Mouse (Mus musculus): ENCODE measurements at regions not wholly inside any gene's neighbourhood (a gene's known extent, or its start where the extent isn't known, plus 50 kb on each side); places are given as distances from the start of the nearest gene placed in this dataset.

DNA sequence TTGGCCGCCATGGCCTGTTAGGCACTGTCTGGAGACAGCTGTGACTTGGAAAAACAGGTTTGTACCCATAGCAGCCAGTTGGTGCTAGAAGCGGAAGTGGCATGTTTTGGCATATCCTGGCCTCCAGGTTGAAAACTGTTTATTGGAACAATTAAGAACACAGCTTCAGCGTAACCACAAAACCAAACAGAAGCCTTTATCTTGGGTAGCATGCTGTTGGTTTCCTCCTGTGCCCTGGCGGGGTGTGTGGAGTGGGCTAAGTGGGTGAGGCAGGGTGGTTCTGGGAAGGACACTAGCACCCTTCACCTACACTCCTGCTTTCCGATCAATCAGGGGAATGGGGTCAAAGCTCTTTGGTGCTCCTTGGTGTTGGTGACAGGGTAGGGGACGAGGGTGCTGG lies 114.4 kb upstream of the Haao start:
- WGBS: 92% methylated on average over 6 of the region's 6 CpGs
- Histone ChIP-seq H3K36me3 (no peaks in the 10 kb centered on the region), H3K9me3 (no peaks in the 10 kb centered on the region), H3K27ac (replicated peaks) (no peak overlapping the region), H3K27me3 (no peaks in the 10 kb centered on the region), H3K4me1 (peaks cover 13% of the 10 kb centered on the region), H3K4me2 (replicated peaks) (no peak overlapping the region), H3K9ac (replicated peaks) (no peak overlapping the region), H3K4me3 (no peak overlapping the region)
- ATAC-seq (replicated peaks): no peak

DNA sequence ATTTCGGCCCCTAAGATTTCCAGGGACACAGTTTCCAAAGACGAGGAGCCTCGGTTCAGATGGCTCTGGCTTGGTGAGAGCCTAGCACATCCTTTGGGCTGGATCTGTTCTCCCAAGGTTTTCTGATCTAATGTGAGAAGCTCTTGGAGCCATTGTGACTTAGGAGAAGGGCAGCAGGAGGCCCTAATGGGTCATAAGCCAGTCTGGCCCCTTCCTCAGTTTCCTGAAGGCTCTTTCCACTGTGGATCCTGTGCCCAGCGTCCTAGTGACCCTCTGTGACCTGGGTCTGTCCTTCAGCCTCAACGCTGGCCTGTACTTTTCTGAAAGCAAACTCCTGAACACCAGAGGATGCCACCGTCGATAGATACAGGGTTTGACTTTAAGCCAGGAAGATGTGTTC lies 113.1 kb upstream of the Haao start:
- no peak overlapping the region for H3K9ac ChIP-seq (replicated peaks)
- WGBS: 93% methylated on average over 7 of the region's 7 CpGs
- H3K4me3 ChIP-seq: no peak overlapping the region
- peaks cover 16% of the 10 kb centered on the region for H3K4me1 ChIP-seq
- H3K27ac ChIP-seq (replicated peaks): no peak overlapping the region
- H3K9me3 ChIP-seq: no peaks in the 10 kb centered on the region
- no peak overlapping the region for H3K4me2 ChIP-seq (replicated peaks)
- no peaks in the 10 kb centered on the region for H3K27me3 ChIP-seq
- ATAC-seq (replicated peaks): no peak
- H3K36me3 ChIP-seq: no peaks in the 10 kb centered on the region

DNA sequence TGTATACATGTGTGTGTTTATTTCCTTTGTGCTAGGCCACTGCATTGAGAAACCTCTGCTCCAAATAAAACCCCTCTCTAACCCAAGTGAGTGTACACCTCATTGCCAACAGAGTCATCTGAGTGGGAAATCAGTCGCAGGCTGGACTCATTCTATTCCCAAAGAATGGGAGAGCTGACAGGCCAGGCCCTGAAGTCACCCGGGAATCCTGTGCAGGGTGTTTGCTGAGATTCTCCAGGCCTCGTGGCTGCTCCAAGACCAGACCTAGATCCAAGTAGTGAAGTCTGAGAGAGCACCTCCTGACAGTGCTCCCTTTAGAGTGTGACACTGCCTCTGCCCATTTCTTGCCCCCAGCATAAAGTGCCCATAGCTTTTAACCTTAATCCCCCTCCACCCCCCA lies 112.4 kb upstream of the Haao start:
- Histone ChIP-seq H3K4me3 (no peak overlapping the region), H3K27ac (replicated peaks) (no peak overlapping the region), H3K36me3 (no peaks in the 10 kb centered on the region), H3K9ac (replicated peaks) (no peak overlapping the region), H3K9me3 (no peaks in the 10 kb centered on the region), H3K4me1 (peaks cover 21% of the 10 kb centered on the region), H3K27me3 (no peaks in the 10 kb centered on the region), H3K4me2 (replicated peaks) (no peak overlapping the region)
- no peak for ATAC-seq (replicated peaks)
- 72% methylated on average over 3 of the region's 3 CpGs for WGBS

DNA sequence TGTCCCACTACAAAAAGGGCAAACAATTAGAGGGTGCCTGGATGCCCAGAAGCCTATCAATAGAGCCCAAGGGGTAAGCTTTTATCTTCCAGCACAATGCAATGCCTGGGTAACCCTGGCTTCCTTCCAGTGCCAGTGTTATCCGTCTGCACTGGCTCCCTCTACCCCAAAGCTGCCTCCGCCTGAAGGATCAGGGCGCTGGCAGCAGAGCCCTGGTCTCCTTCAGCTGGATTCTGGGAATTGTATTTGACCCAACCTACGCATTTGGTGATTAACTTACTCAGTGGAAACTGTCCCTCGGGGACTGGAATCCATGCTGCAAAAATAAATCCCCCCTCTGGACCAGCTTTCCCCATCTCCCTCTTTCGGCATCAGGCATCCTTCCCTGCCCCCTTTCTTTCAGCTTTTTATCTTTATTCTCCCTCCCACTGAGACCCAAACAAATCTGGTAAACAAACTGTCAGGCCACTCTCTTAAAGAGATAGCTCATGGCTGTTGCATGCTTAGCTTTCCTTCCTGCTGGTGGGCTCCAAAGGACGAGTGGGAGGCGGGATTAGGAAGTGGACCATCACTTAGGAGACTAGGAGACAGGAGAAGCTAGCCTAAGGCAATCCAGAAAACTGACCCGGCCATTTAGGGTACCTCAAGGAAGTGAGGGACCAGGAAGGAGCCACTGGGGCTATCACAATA lies 111.5 kb upstream of the Haao start:
- Histone ChIP-seq H3K36me3 (no peaks in the 10 kb centered on the region), H3K4me3 (no peak overlapping the region), H3K27me3 (no peaks in the 10 kb centered on the region), H3K4me1 (peaks cover 27% of the 10 kb centered on the region), H3K9ac (replicated peaks) (no peak overlapping the region), H3K27ac (replicated peaks) (no peak overlapping the region), H3K9me3 (no peaks in the 10 kb centered on the region), H3K4me2 (replicated peaks) (no peak overlapping the region)
- ATAC-seq (replicated peaks): no peak
- 24% methylated on average over 9 of the region's 9 CpGs for WGBS

DNA sequence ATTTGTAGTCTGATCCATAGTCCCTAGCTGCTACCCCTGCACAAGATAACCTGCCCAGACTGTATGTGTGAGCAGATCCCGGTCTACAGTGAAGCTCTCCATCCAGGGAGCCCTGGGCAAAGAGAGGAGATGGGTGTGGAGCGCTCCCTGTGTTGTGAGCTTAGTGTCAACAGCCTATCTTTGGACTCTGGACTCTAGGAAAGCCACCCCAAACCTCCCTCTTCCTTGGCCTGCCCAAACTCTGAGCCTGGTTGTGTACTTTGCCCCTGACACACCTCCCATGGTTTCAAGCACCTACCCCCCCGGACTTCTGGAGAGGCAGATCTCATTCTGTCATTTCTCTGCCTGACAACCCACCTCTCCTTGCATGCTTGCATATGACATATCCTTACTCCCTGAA lies 110.9 kb upstream of the Haao start:
- Histone ChIP-seq H3K4me1 (peaks cover 33% of the 10 kb centered on the region), H3K27ac (replicated peaks) (no peak overlapping the region), H3K9ac (replicated peaks) (no peak overlapping the region), H3K4me2 (replicated peaks) (no peak overlapping the region), H3K27me3 (no peaks in the 10 kb centered on the region), H3K4me3 (no peak overlapping the region), H3K36me3 (no peaks in the 10 kb centered on the region), H3K9me3 (no peaks in the 10 kb centered on the region)
- no peak for ATAC-seq (replicated peaks)
- whole genome bisulfite sequencing: 78% methylated on average over 3 of the region's 3 CpGs

DNA sequence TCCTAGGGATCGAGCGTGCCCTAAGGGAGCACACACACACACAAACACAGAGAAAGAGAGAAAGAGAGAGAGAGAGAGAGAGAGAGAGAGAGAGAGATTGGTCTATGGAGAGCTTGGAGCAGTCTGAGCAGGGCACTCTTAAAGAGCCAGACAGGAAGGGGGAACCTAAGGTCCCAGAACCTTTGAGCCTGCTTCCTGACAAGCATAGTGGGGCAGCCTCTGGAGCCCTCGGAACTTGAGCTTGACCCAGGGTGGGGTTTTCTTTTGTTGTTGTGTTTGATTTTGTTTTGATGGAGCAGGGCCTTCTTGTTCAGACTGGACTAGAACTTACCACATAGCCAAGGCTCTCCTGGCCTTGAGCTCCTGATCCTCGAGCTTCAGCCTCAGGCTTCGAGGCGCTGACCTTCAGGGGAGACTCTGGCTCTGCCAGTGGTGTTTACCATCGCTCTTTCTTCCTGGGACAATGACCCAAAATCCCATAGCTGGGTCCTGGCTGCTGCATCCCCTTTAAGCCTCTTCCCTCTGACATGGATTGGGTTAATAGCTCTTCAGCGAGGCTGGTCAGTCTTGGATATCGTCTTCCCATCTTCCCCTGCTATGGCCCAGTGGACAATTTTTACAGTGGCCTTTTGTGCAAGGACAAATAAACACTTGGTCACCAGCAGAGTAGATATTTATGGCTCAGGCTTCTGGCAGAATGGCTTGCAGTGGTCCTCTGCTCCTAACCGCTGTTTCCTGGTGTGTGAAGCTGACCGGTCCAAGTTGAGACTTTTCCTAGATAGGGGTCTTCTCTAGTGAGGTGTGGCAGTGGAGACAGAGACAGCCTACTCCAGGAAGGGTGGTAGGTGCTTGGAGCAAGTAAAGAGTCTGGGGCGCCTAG lies 110.1 kb upstream of the Haao start:
- H3K9me3 ChIP-seq: no peaks in the 10 kb centered on the region
- no peak overlapping the region for H3K9ac ChIP-seq (replicated peaks)
- H3K4me1 ChIP-seq: peaks cover 36% of the 10 kb centered on the region
- H3K27ac ChIP-seq (replicated peaks): no peak overlapping the region
- no peak overlapping the region for H3K4me2 ChIP-seq (replicated peaks)
- no peak for ATAC-seq (replicated peaks)
- 64% methylated on average over 12 of the region's 12 CpGs for WGBS
- no peak overlapping the region for H3K4me3 ChIP-seq
- H3K27me3 ChIP-seq: no peaks in the 10 kb centered on the region
- no peaks in the 10 kb centered on the region for H3K36me3 ChIP-seq

DNA sequence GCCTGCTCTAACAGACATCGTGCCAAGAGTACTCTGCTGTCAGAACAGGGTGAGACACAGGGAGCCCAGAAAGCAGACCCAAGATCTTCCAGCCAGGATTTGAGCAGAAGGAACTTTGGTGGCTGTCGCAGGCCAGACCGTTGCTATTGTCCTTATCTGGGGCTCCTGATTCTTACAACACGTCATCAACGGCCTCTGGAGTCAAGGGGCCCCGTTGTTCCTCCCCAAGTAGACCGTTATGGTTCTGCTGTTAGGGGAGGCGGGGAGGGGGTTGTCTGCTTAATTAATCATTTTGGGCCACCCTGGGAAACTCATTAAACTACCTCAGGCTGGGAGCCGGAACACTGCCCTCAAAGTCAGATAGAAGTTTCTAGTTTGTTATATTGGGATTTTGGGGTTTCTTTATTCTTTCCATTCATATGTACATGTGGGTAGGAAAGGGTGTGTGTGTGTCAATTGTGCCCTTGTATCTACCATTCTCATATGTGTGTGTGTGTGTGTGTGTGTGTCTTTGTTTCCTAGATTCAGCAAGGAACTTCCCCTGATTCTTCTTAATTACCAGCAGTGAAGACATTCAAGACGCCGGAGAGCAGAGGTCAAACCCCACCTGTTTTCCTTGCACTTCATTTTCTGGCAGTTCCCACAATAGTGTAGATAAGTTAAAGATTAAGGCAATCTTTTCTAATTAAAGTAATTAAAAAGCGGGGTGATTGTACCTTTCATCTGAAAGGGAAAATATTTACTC lies 109.2 kb upstream of the Haao start:
- Histone ChIP-seq H3K36me3 (no peaks in the 10 kb centered on the region), H3K27me3 (no peaks in the 10 kb centered on the region), H3K4me3 (no peak overlapping the region), H3K4me1 (peaks cover 36% of the 10 kb centered on the region), H3K9ac (replicated peaks) (no peak overlapping the region), H3K9me3 (no peaks in the 10 kb centered on the region), H3K27ac (replicated peaks) (no peak overlapping the region), H3K4me2 (replicated peaks) (no peak overlapping the region)
- ATAC-seq (replicated peaks): no peak
- WGBS: 27% methylated on average over 12 of the region's 12 CpGs

DNA sequence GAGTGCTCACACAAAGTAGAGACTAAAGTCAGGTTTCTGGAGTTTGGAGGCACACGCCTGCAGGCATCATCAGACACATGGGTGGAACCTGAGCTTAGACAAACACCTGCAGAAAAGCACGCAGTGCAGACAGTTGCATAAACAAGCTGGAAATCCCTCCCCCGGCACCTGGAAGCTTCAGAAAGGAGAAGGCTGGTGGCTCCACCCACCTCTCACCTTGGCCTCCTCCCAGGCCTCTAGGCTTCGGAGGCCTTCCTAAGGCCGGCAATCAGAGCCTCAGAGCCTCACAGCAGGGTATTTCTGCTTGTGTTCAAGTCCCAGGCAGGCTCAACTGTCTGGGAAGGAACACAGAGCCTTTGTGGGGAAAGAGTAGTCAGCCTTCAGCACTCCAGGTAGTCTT lies 108.2 kb upstream of the Haao start:
- Histone ChIP-seq H3K27ac (replicated peaks) (no peak overlapping the region), H3K4me1 (peaks cover 36% of the 10 kb centered on the region), H3K9ac (replicated peaks) (no peak overlapping the region), H3K9me3 (no peaks in the 10 kb centered on the region), H3K36me3 (no peaks in the 10 kb centered on the region), H3K4me3 (no peak overlapping the region), H3K4me2 (replicated peaks) (no peak overlapping the region), H3K27me3 (no peaks in the 10 kb centered on the region)
- ATAC-seq (replicated peaks): no peak
- 59% methylated on average over 5 of the region's 5 CpGs for WGBS

DNA sequence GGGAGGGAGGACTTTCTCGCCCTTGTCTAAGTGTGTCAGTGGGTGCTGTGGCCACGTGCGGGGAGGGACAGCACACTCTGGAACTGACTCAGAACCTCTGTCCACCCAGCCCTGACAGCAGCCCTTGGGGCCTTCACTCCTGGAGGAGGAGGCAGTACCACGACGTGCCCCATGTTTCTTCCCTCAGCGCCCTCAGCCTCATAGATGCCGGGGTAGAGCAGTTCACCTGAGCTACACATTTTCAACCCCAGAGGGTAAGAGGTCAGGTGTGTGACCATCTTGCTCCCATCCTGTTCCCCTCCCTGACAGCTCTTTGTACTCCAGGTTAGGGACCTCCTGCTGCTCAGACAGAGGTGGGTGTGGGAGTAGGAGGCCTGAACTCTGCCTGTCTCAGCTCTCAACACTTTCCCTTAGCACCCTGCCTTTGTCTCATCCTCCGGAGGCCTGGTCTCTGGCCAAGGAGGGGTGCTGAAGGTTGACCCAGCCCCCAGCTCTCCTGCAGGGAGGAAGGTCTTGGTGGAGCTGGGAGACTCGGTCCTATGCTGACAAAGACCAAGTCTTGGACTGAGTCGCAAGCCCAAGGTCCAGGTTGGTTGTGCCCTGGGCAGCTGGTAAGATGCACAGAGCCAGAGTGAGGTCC lies 107.4 kb upstream of the Haao start:
- H3K36me3 ChIP-seq: no peaks in the 10 kb centered on the region
- WGBS: 69% methylated on average over 10 of the region's 10 CpGs
- H3K27me3 ChIP-seq: no peaks in the 10 kb centered on the region
- no peaks in the 10 kb centered on the region for H3K9me3 ChIP-seq
- no peak for ATAC-seq (replicated peaks)
- H3K9ac ChIP-seq (replicated peaks): no peak overlapping the region
- no peak overlapping the region for H3K4me2 ChIP-seq (replicated peaks)
- H3K4me3 ChIP-seq: no peak overlapping the region
- H3K4me1 ChIP-seq: peaks cover 36% of the 10 kb centered on the region
- peak overlapping the region; percentile 71; the same call in 1 of the 2 replicates for H3K27ac ChIP-seq (replicated peaks)

DNA sequence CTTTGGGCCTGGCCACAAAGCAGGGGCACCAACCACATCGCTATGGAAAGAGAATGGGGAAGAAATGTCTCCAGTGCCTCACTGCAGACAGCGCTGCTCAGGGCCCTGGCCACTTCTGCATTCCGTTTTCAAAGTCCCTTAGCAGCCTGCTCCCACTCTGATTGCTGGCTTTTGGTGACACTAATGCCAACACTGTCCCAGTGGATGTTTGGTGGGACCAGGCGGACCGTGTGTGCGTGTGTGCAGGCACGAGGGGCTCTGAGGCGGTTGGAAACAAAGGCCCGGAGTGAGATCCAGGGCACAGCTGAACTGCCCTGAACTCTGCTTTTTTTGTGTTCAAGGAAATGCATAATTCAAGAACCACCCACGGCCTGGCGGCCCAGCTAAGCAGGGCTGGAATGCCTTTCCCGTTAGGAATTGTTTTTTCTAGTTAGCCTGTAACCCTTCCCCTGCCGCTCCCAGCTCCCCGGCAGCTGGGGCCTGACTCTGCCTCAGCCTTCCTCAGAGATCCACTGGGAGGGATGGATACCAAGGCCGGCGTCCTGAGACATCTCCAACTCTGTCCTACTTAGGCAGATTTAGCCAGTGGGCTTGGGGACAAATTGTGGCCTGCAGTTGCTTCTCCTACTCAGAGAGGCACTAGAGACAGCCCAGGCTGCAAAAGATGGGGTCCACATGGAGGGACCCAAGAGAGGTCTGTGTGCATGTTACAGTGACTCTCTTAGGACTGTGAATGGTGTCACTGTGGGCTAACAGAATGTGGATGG lies 106.7 kb upstream of the Haao start:
- Histone ChIP-seq H3K9ac (replicated peaks) (no peak overlapping the region), H3K36me3 (no peaks in the 10 kb centered on the region), H3K4me2 (replicated peaks) (no peak overlapping the region), H3K9me3 (no peaks in the 10 kb centered on the region), H3K27ac (replicated peaks) (peak overlapping the region; percentile 71), H3K27me3 (no peaks in the 10 kb centered on the region), H3K4me3 (no peak overlapping the region), H3K4me1 (peaks cover 32% of the 10 kb centered on the region)
- ATAC-seq (replicated peaks): peak; percentile 85
- WGBS: 9% methylated on average over 16 of the region's 16 CpGs

DNA sequence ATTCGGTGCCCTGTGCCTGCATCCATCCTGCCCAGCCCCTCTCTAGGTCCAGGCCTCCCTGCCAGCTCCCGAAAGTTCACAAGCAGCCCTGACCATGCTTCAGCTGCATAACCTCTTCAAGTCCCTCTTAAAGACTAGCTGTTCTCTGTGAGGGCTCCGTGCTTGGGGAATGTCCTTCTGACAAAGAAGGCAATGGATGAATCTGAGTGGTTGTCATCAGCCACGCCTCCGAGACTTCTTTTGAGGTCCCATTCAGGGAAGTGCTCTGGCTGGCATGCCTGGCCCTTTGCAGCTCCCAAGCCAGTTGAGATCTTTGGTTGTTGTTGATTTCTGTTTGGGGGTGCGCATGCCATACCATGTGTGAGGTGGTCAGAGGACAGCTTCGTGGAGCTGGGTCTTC lies 105.9 kb upstream of the Haao start:
- no peak overlapping the region for H3K4me2 ChIP-seq (replicated peaks)
- peak overlapping the region; percentile 71; the same call in 1 of the 2 replicates for H3K27ac ChIP-seq (replicated peaks)
- no peaks in the 10 kb centered on the region for H3K36me3 ChIP-seq
- no peaks in the 10 kb centered on the region for H3K27me3 ChIP-seq
- H3K4me1 ChIP-seq: peaks cover 25% of the 10 kb centered on the region
- H3K4me3 ChIP-seq: no peak overlapping the region
- H3K9me3 ChIP-seq: no peaks in the 10 kb centered on the region
- H3K9ac ChIP-seq (replicated peaks): no peak overlapping the region
- no peak for ATAC-seq (replicated peaks)
- 55% methylated on average over 7 of the region's 7 CpGs for WGBS
